Mouse (Mus musculus): ENCODE measurements around the gene Cldn34d.

Cldn34d gene

GRCm38 (mm10) chrX:76602824-76603223, at the start of gene Cldn34d:
Gene Cldn34d, minus strand, starts transcription at chrX:76602924.
- DNase-seq (ENCODE audit: low read depth, low spot score): no peak

- peak; percentile 87 for DNase-seq (ENCODE audit: low read depth, low spot score)
Measured at GRCm38 (mm10) chrX:76598459-76599206, 4.1 kb downstream of the Cldn34d start.

Measured in ES-CJ7 (cell line).